Mouse (Mus musculus) kidney, postnatal 14 days (tissue): ENCODE measurements around the gene Itgae.

Experiments
- DNase-seq: peaks from one replicate; pipeline ENCODE4 v3.0.0; 2022; ENCODE audit warnings: mixed read lengths

Itgae gene

GRCm38 (mm10) chr11:73094231-73094995, 4.0 kb downstream of the Itgae start:
- no peak for DNase-seq

- no peak for DNase-seq
Observed at GRCm38 (mm10) chr11:73098860-73099259, 8.5 kb downstream of the Itgae start.

- DNase-seq: no peak
Observed at GRCm38 (mm10) chr11:73099976-73100750, 9.8 kb downstream of the Itgae start.

GRCm38 (mm10) chr11:73101308-73101707, 10.9 kb downstream of the Itgae start:
- no peak for DNase-seq

- DNase-seq: no peak
Observed at GRCm38 (mm10) chr11:73105246-73105645, 14.9 kb downstream of the Itgae start.

- peak; percentile 72 for DNase-seq
Observed at GRCm38 (mm10) chr11:73107358-73107757, 17.0 kb downstream of the Itgae start.

GRCm38 (mm10) chr11:73108195-73108897, 18.0 kb downstream of the Itgae start:
- no peak for DNase-seq

GRCm38 (mm10) chr11:73108898-73109625, 18.7 kb downstream of the Itgae start:
- peak; percentile 10 for DNase-seq

- no peak for DNase-seq
Observed at GRCm38 (mm10) chr11:73109941-73110340, 19.6 kb downstream of the Itgae start.

- DNase-seq: no peak
Observed at GRCm38 (mm10) chr11:73111414-73111813, 21.0 kb downstream of the Itgae start.

GRCm38 (mm10) chr11:73126495-73126894, 36.1 kb downstream of the Itgae start:
- no peak for DNase-seq

GRCm38 (mm10) chr11:73131020-73131419, 40.6 kb downstream of the Itgae start:
- peak; percentile 44 for DNase-seq

GRCm38 (mm10) chr11:73132999-73133398, 42.6 kb downstream of the Itgae start:
- DNase-seq: no peak

- DNase-seq: no peak
Observed at GRCm38 (mm10) chr11:73134222-73134621, 43.8 kb downstream of the Itgae start.

- DNase-seq: no peak
Observed at GRCm38 (mm10) chr11:73136587-73136986, 46.2 kb downstream of the Itgae start.

- peak; percentile 30 for DNase-seq
Observed at GRCm38 (mm10) chr11:73137116-73137515, 46.7 kb downstream of the Itgae start.

GRCm38 (mm10) chr11:73137591-73138501, 47.5 kb downstream of the Itgae start, which contains the start of gene Haspin:
Haspin (minus strand) TSS chr11:73138294.
- peak; percentile 94 for DNase-seq

- peak; percentile 49 for DNase-seq
Observed at GRCm38 (mm10) chr11:73144261-73144681, 53.9 kb downstream of the Itgae start.

GRCm38 (mm10) chr11:73146026-73146974, 55.9 kb downstream of the Itgae start:
- peak; percentile 14 for DNase-seq

GRCm38 (mm10) chr11:73146975-73147365, 56.6 kb downstream of the Itgae start:
- DNase-seq: no peak
